Mouse (Mus musculus): Measurements from ENCODE around the gene Slc25a15. TPM values are rescaled to one million over a fixed set of nuclear protein-coding genes. Genes with fewer than 3 reads are reported as not detected.

The Slc25a15 gene
- polyA plus RNA-seq (2012; ENCODE audit: insufficient read depth, low replicate concordance) = 0.67 and 1.3 TPM in 2 replicates

DNA sequence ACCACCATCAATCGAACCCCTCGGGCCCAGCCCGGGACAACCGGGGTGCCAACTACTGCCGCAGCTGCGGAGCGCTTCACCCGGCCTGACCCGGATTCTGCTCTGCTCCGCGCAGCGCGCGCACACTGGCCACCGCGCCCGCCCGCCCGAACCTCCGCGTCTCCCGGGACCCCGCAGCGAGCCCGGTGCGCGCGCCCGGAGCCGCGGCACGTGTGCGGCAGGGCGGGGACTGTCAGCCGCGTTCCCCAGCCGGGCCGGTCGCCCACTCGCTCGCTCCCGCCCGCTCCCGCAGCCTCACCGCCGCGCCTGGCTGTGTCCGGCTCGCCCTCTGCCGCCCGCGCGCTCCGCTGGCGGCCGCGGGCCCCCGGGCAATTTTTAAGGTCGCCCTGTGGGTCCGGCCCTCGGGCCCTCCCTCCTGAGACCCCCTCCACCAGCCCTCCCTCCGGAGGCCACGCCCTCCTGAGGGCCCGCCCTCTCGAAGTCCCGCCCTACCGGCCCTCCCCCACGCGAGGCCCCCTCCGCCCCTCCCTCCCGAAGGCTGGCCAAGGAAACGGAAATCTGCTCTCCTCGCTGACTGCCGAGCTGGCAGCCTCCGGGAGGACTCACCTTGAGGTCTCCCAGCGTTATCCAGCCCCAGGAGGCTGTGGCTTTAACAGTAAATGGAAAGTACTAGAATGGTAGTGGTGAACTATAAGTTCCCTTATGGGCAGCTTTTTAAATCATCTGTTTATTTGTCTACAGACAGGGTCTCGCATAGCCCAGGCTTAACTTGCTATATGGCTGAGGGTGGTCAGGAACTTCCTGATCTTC is at the start of gene Slc25a15:
Gene Slc25a15, minus strand, starts transcription at position 456 of the 810 bp plus-strand sequence.
- no peaks in the 10 kb centered on the region for H3K9me3 ChIP-seq
- peaks cover 6% of the 10 kb centered on the region for H3K36me3 ChIP-seq (replicated peaks; ENCODE audit: low read length)
- TF ChIP-seq FLI1 (IDR thresholded peaks at IDR 0.05; ENCODE audit: low read length) (no peak), GATA1 (IDR thresholded peaks at IDR 0.05; ENCODE audit: borderline replicate concordance, low read length) (no peak)
- peak within 1 kb of the TSS; percentile 96 for H3K4me3 ChIP-seq (replicated peaks)
- peaks cover 4% of the 10 kb centered on the region for H3K27me3 ChIP-seq (replicated peaks)
- H3K4me1 ChIP-seq = peaks cover 30% of the 10 kb centered on the region

DNA sequence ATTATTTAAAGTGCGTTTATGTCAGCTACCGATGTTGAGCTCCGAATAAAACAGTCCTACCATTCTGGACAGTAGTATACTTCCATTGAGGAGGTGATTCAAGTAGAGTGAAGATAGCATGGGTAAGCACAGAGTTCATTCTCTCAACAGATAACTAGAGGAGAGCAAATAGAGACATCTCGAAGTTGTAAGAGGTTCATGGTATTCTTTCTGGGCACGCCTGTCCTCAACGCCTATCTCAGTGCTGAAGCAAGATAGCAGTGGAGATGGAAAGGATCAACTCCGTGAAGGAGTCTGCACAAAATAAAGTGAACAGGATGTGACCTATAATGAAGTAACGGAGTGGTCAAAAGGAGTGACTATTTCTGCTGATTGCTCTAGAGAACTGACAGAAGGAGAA is 13.6 kb upstream of the Slc25a15 start:
- TF ChIP-seq FLI1 (IDR thresholded peaks at IDR 0.05; ENCODE audit: low read length) (no peak), GATA1 (IDR thresholded peaks at IDR 0.05; ENCODE audit: borderline replicate concordance, low read length) (no peak)
- H3K4me3 ChIP-seq (replicated peaks) = peak overlapping the region; percentile 95
- H3K9me3 ChIP-seq = no peaks in the 10 kb centered on the region
- peaks cover 27% of the 10 kb centered on the region for H3K4me1 ChIP-seq
- peaks cover 3% of the 10 kb centered on the region for H3K27me3 ChIP-seq (replicated peaks)
- peaks cover 21% of the 10 kb centered on the region for H3K36me3 ChIP-seq (replicated peaks; ENCODE audit: low read length)

DNA sequence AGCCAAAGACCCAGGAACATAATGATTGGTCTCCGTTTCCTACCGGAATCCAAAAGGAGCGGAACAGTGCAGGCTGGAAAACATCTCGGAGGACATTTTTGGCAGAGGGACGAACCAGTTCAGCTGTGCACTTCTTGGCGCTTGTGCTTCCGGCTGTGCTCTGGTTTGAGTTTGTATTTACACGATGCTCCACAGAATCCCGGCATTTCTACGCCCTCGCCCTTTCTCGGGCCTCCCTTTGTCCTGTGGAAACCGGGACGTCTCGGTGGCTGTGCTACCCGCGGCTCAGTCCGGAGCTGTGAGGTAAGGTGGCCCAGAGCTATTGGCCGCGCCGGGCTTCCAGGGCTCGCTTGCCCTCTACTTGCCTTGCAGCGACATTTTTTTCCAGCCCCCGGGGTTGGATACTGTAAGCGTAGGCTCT is 12.9 kb upstream of the Slc25a15 start, which contains the start of gene Mrps31:
Gene Mrps31, plus strand, starts transcription at position 80 of the 421 bp plus-strand sequence.
- Histone ChIP-seq H3K9me3 (no peaks in the 10 kb centered on the region), H3K27me3 (replicated peaks) (peaks cover 3% of the 10 kb centered on the region), H3K4me3 (replicated peaks) (peak within 1 kb of the TSS; percentile 95), H3K4me1 (peaks cover 27% of the 10 kb centered on the region), H3K36me3 (replicated peaks; ENCODE audit: low read length) (peaks cover 15% of the 10 kb centered on the region)
- TF ChIP-seq GATA1 (IDR thresholded peaks at IDR 0.05; ENCODE audit: borderline replicate concordance, low read length) (no peak), FLI1 (IDR thresholded peaks at IDR 0.05; ENCODE audit: low read length) (0 out of 2 replicates have a peak, but pooled peaks have one; percentile 4)

DNA sequence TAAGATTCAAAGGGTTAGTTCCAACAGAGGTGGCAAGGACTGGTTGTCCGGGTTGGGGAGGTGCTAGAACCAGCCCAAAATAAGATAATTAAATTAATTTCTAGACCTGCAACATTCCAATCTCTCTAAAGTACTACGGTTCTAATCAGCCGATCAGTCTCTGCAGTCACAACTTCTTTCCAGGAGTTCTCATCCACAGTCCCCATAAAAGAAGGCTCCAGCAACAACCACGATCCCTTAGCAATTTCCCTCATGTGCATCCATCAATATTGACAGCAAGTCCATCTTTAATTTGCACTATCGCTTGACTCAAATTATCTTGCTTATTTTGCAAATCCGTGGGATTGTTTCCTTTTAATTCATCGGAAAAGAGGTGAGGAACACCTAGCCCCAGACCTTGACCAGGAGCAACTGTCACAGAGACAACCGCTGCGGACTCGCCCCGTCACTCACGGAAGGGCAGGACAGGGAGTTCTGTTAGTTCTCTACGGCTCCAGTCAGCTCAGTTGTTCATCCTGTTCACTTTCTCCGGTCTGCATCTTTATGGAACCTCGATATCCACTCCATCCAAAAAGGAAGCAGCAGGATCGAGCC is 12.4 kb upstream of the Slc25a15 start:
- Histone ChIP-seq H3K4me3 (replicated peaks) (peak overlapping the region; percentile 95), H3K36me3 (replicated peaks; ENCODE audit: low read length) (peaks cover 10% of the 10 kb centered on the region), H3K9me3 (no peaks in the 10 kb centered on the region), H3K27me3 (replicated peaks) (peaks cover 2% of the 10 kb centered on the region), H3K4me1 (peaks cover 31% of the 10 kb centered on the region)
- no peak for TF ChIP-seq GATA1 (IDR thresholded peaks at IDR 0.05; ENCODE audit: borderline replicate concordance, low read length)
- 0 out of 2 replicates have a peak, but pooled peaks have one; percentile 2 for TF ChIP-seq FLI1 (IDR thresholded peaks at IDR 0.05; ENCODE audit: low read length)

DNA sequence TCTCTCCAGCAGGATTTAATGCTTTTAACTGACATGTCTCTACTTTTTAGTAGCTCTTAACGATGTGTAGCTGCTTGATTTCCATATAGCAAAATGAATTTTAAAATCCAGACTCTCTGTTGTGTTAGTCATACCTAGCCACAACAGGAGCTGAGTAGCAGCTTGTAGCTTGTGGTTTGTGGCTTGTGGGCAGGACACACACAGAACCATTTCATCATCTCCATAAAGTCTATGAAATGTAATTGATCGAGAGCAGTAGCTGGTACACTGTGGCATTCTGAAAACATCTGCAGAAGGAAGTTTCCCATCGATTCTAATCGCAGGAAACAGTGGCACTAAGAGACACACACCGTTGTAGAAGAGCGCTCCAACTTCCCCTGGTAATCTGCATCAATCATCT is 7.3 kb upstream of the Slc25a15 start:
- Histone ChIP-seq H3K4me1 (peaks cover 29% of the 10 kb centered on the region), H3K27me3 (replicated peaks) (peaks cover 16% of the 10 kb centered on the region), H3K36me3 (replicated peaks; ENCODE audit: low read length) (no peaks in the 10 kb centered on the region), H3K9me3 (no peaks in the 10 kb centered on the region), H3K4me3 (replicated peaks) (no peak overlapping the region)
- TF ChIP-seq GATA1 (IDR thresholded peaks at IDR 0.05; ENCODE audit: borderline replicate concordance, low read length) (no peak), FLI1 (IDR thresholded peaks at IDR 0.05; ENCODE audit: low read length) (no peak)

DNA sequence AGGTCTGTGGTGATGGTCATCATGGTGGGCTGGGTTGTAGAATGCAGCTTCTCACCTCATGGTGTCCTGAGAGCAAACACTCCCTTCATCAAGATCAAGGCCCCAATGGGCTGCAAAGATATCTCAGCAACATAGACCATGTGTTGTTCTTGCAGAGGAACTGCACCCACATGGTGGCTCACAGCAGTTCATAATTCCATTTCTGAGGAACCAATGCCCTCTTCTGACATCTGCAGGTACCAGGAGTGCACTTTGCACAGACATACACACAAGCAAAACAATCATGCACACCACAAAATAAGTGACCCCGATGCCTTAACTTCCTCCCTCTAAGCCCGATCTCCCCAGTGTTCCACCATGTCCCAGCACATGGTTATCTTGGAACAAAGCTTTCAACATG is 4.8 kb upstream of the Slc25a15 start:
- Histone ChIP-seq H3K4me3 (replicated peaks) (no peak overlapping the region), H3K4me1 (peaks cover 33% of the 10 kb centered on the region), H3K9me3 (no peaks in the 10 kb centered on the region), H3K36me3 (replicated peaks; ENCODE audit: low read length) (no peaks in the 10 kb centered on the region), H3K27me3 (replicated peaks) (peaks cover 16% of the 10 kb centered on the region)
- TF ChIP-seq GATA1 (IDR thresholded peaks at IDR 0.05; ENCODE audit: borderline replicate concordance, low read length) (no peak), FLI1 (IDR thresholded peaks at IDR 0.05; ENCODE audit: low read length) (no peak)

DNA sequence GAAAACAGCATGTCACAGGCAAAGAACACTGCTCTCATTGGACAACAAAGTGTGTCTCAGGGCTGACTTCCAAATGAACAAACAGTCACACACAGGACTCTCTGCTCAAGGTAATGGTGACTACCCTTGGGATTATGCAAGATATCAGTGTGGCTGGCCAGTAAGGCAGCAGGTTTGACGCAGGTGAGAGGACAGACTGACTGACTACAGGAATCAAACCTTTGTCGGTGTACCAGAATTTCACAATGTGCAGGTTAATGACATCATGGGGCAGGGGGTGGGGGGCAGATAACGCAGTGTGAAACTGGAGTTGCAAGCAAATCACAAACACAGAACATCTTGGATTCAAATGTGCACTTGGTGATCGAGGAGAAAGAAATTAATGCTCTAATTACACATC is 2.2 kb upstream of the Slc25a15 start:
- no peaks in the 10 kb centered on the region for H3K9me3 ChIP-seq
- H3K27me3 ChIP-seq (replicated peaks) = peaks cover 18% of the 10 kb centered on the region
- TF ChIP-seq GATA1 (IDR thresholded peaks at IDR 0.05; ENCODE audit: borderline replicate concordance, low read length) (no peak), FLI1 (IDR thresholded peaks at IDR 0.05; ENCODE audit: low read length) (no peak)
- peaks cover 36% of the 10 kb centered on the region for H3K4me1 ChIP-seq
- H3K4me3 ChIP-seq (replicated peaks) = no peak overlapping the region
- H3K36me3 ChIP-seq (replicated peaks; ENCODE audit: low read length) = no peaks in the 10 kb centered on the region

DNA sequence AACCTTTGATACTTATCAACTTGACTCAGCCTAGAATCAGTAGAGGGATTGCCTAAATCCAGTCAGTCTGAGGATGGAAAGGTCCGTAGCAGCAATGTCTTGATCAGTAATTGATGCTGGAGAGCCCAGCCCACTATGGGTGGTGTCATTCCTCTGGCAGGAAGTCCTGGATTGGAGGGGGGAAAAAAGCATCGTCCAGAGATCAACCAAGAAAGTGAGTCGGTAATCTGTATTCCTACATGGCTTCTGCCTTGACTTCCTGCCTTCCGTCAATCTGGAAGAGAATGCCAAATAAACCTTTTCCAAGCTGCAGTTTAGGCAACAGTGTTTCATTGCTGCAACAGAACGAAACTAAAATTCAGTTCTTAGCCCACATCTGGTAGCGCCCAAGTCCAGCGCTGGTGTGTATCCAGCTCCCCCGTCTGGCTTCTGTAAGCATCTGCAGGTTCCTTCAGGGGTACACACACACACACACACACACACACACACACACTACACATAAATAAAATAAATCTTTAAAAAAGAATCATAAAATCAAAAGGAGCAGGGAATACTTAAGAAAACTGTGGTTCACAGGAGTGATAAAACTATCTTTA is 986 bp upstream of the Slc25a15 start:
- Histone ChIP-seq H3K4me1 (peaks cover 29% of the 10 kb centered on the region), H3K4me3 (replicated peaks) (peak overlapping the region; percentile 96), H3K27me3 (replicated peaks) (peaks cover 9% of the 10 kb centered on the region), H3K9me3 (no peaks in the 10 kb centered on the region), H3K36me3 (replicated peaks; ENCODE audit: low read length) (peaks cover 3% of the 10 kb centered on the region)
- TF ChIP-seq GATA1 (IDR thresholded peaks at IDR 0.05; ENCODE audit: borderline replicate concordance, low read length) (no peak), FLI1 (IDR thresholded peaks at IDR 0.05; ENCODE audit: low read length) (no peak)

DNA sequence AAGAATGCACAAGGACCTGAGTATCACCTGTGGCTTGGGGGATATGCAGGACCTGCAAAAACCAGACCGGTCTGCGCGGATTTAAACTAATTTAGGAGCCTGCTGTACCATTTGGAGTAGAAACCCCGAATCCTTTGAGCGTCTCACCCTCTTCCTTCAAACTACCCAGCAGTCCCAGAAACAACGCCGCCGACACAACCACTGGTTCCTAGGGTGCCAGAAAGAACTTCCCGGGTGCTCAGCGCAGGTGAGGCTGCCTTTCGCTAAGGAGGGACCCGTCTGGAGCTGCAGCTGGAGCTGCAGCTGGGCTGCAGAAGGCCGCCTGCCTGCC is 621 bp downstream of the Slc25a15 start:
- peak overlapping the region; percentile 96 for H3K4me3 ChIP-seq (replicated peaks)
- H3K27me3 ChIP-seq (replicated peaks) = peaks cover 2% of the 10 kb centered on the region
- H3K9me3 ChIP-seq = no peaks in the 10 kb centered on the region
- peaks cover 8% of the 10 kb centered on the region for H3K36me3 ChIP-seq (replicated peaks; ENCODE audit: low read length)
- TF ChIP-seq FLI1 (IDR thresholded peaks at IDR 0.05; ENCODE audit: low read length) (no peak), GATA1 (IDR thresholded peaks at IDR 0.05; ENCODE audit: borderline replicate concordance, low read length) (no peak)
- peaks cover 25% of the 10 kb centered on the region for H3K4me1 ChIP-seq

DNA sequence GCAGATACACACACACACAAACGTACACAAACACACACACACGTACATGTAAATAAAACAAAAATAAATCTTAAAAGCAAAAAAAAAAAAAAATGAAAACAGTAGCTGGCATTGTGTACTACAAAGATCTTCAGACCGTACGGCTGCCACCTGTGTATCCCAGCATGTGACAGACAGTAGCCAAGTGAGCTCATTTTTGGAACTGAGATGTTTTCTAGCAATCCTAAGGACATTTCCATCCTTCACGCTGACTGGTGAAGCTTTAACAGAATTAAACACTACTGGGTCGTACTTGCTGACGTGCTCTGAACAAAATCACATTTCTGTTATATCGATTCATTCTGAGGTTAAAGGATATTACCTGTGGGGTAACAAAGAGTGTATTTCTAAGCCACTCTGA is 3.1 kb downstream of the Slc25a15 start:
- peaks cover 20% of the 10 kb centered on the region for H3K4me1 ChIP-seq
- no peak for TF ChIP-seq GATA1 (IDR thresholded peaks at IDR 0.05; ENCODE audit: borderline replicate concordance, low read length)
- no peak for TF ChIP-seq FLI1 (IDR thresholded peaks at IDR 0.05; ENCODE audit: low read length)
- peaks cover 25% of the 10 kb centered on the region for H3K36me3 ChIP-seq (replicated peaks; ENCODE audit: low read length)
- peaks cover 2% of the 10 kb centered on the region for H3K27me3 ChIP-seq (replicated peaks)
- H3K9me3 ChIP-seq = no peaks in the 10 kb centered on the region
- H3K4me3 ChIP-seq (replicated peaks) = no peak overlapping the region
